Mouse (Mus musculus) heart, adult 8-10 months (tissue): ENCODE data around the gene E2f1. TPM values are rescaled to one million over a fixed set of nuclear protein-coding genes. Genes with fewer than 3 reads are reported as not detected.

Experiments used
- total RNA-seq, 4 experiments: library from RNA; stranded (reverse); gene quantifications; 2 replicates each; pipeline ENCODE4 v1.2.4; 2022

E2f1 gene
- total RNA-seq, 4 experiments from 2014 or later = 0.25 to 1.2 (median 0.47) TPM

Other genes starting within 250 kb of the E2f1 start
- gene Cdk5rap1, start 196.9 kb downstream of the E2f1 start, total RNA-seq = 10 to 100 TPM; 17.0 to 21.7 (median 20.5) TPM
- 10 to 100 TPM; 69.1 to 74.1 (median 72.8) TPM for gene Snta1, start 161.8 kb downstream of the E2f1 start, total RNA-seq
- gene Cbfa2t2, start 133.4 kb downstream of the E2f1 start, total RNA-seq = 10 to 100 TPM; 11.6 to 22.2 (median 16.0) TPM
- gene 1700003F12Rik, start 22.8 kb downstream of the E2f1 start, total RNA-seq = not detected
- gene Actl10, start 18.1 kb downstream of the E2f1 start, total RNA-seq = not detected
- 1 to 10 TPM in 1 of 4 experiments, under 1 TPM in 3; 0.25 to 1.2 (median 0.60) TPM for gene Necab3, start 11.0 kb downstream of the E2f1 start, total RNA-seq
- 10 to 100 TPM; 25.0 to 31.0 (median 27.2) TPM for gene Pxmp4, start 33.8 kb upstream of the E2f1 start, total RNA-seq
- 1 to 10 TPM; 2.4 to 4.3 (median 2.7) TPM for gene Zfp341, start 43.4 kb upstream of the E2f1 start, total RNA-seq
- not detected for gene 4930519P11Rik, start 43.5 kb upstream of the E2f1 start, total RNA-seq
- 100 to 1,000 TPM; 119 to 132 (median 124) TPM for gene Chmp4b, start 81.8 kb upstream of the E2f1 start, total RNA-seq
- not detected for gene Gm14214, start 200.1 kb upstream of the E2f1 start, total RNA-seq
- gene Raly, start 221.2 kb upstream of the E2f1 start, total RNA-seq = 10 to 100 TPM; 81.3 to 93.0 (median 90.0) TPM
- gene a, start 221.5 kb upstream of the E2f1 start, total RNA-seq = not detected